Mouse (Mus musculus) T-cell, adult 66 days (primary cell): ENCODE data around the gene Rras. TPM values are rescaled to one million over a fixed set of nuclear protein-coding genes. Genes with fewer than 3 reads are reported as not detected.

ENCODE experiments used
- total RNA-seq, 2 experiments: library from RNA; stranded (reverse); gene quantifications; 3 replicates in 1 of 2; 4 replicates in 1 of 2; pipeline ENCODE4 v1.2.4; 2023

The Rras gene
- 10 to 100 TPM; 10.5 to 10.9 TPM for total RNA-seq

GRCm38 (mm10) chr7:45017242-45018061 is at the start of gene Rras:
Rras (plus strand) TSS chr7:45017961.

GRCm38 (mm10) chr7:44974383-44975116 is 43.2 kb upstream of the Rras start, which contains the start of gene Cpt1c:
Cpt1c (minus strand) TSS chr7:44974851.

GRCm38 (mm10) chr7:44986192-44986878 is 31.4 kb upstream of the Rras start, which contains the start of gene Prmt1:
Prmt1 (minus strand) TSS chr7:44986568.

GRCm38 (mm10) chr7:44997231-44997939 is 20.4 kb upstream of the Rras start, which contains the start of gene Irf3:
Irf3 (plus strand) TSS chr7:44997648.

GRCm38 (mm10) chr7:44998501-44998955 is 19.2 kb upstream of the Rras start, which contains the start of gene Bcl2l12:
Bcl2l12 (minus strand) TSS chr7:44998712.

GRCm38 (mm10) chr7:45015957-45016612 is 1.7 kb upstream of the Rras start, which contains the start of gene Scaf1:
Scaf1 (minus strand) TSS chr7:45016363.

GRCm38 (mm10) chr7:45052862-45053116 is 35.0 kb downstream of the Rras start, which contains the start of gene Prr12:
Prr12 (minus strand) TSS chr7:45052881.

GRCm38 (mm10) chr7:45062239-45062835 is 44.6 kb downstream of the Rras start, which contains the start of the genes Nosip and Prrg2:
Nosip (plus strand) TSS chr7:45062429.
Prrg2 (minus strand) TSS chr7:45062677.

Other genes with a start within 250 kb of the Rras start
- gene Nup62, start 201.9 kb upstream of the Rras start, total RNA-seq: 10 to 100 TPM; 42.6 to 50.5 TPM
- 1 to 10 TPM; 1.4 to 1.9 TPM for gene Il4i1, start 201.6 kb upstream of the Rras start, total RNA-seq
- 1 to 10 TPM; 4.9 to 5.0 TPM for gene Atf5, start 201.3 kb upstream of the Rras start, total RNA-seq
- gene Akt1s1, start 169.0 kb upstream of the Rras start, total RNA-seq: 10 to 100 TPM; 37.4 to 39.4 TPM
- gene Tbc1d17, start 168.9 kb upstream of the Rras start, total RNA-seq: 100 to 1,000 TPM in 1 of 2 experiments, 10 to 100 TPM in 1; 89.9 to 108 TPM
- 10 to 100 TPM; 54.4 to 59.2 TPM for gene Pnkp, start 160.8 kb upstream of the Rras start, total RNA-seq
- 10 to 100 TPM; 24.2 to 25.2 TPM for gene Ptov1, start 148.2 kb upstream of the Rras start, total RNA-seq
- 10 to 100 TPM; 67.2 to 73.6 TPM for gene Med25, start 125.2 kb upstream of the Rras start, total RNA-seq
- 10 to 100 TPM; 23.6 to 24.2 TPM for gene Fuz, start 121.9 kb upstream of the Rras start, total RNA-seq
- 10 to 100 TPM; 80.0 to 86.8 TPM for gene Ap2a1, start 88.5 kb upstream of the Rras start, total RNA-seq
- gene Tsks, start 74.8 kb upstream of the Rras start, total RNA-seq: not detected
- under 1 TPM; 0.61 to 0.80 TPM for gene Cpt1c, start 43.1 kb upstream of the Rras start, total RNA-seq
- 100 to 1,000 TPM; 143 to 165 TPM for gene Prmt1, start 31.4 kb upstream of the Rras start, total RNA-seq
- 100 to 1,000 TPM; 138 to 172 TPM for gene Irf3, start 20.3 kb upstream of the Rras start, total RNA-seq
- gene Bcl2l12, start 19.2 kb upstream of the Rras start, total RNA-seq: 10 to 100 TPM; 18.5 to 30.8 TPM
- 10 to 100 TPM; 81.3 to 91.5 TPM for gene Scaf1, start 1.6 kb upstream of the Rras start, total RNA-seq
- 10 to 100 TPM; 76.8 to 78.7 TPM for gene Prr12, start 34.9 kb downstream of the Rras start, total RNA-seq
- gene Nosip, start 44.5 kb downstream of the Rras start, total RNA-seq: 10 to 100 TPM; 65.9 to 68.4 TPM
- 1 to 10 TPM; 1.4 to 1.5 TPM for gene Prrg2, start 44.7 kb downstream of the Rras start, total RNA-seq
- gene Rcn3, start 74.3 kb downstream of the Rras start, total RNA-seq: 10 to 100 TPM; 16.3 to 23.6 TPM
- 10 to 100 TPM; 28.0 to 35.1 TPM for gene Fcgrt, start 85.9 kb downstream of the Rras start, total RNA-seq
- 1,000 to 10,000 TPM; 3,284 to 3,343 TPM for gene Rps11, start 106.5 kb downstream of the Rras start, total RNA-seq
- 1,000 to 10,000 TPM; 5,708 to 6,154 TPM for gene Rpl13a, start 110.8 kb downstream of the Rras start, total RNA-seq
- gene Gm45713, start 118.3 kb downstream of the Rras start, total RNA-seq: not detected
- 100 to 1,000 TPM; 236 to 250 TPM for gene Flt3l, start 118.5 kb downstream of the Rras start, total RNA-seq
- 10 to 100 TPM; 30.3 to 44.8 TPM for gene Pih1d1, start 136.3 kb downstream of the Rras start, total RNA-seq
- 10 to 100 TPM; 55.0 to 58.1 TPM for gene Aldh16a1, start 136.6 kb downstream of the Rras start, total RNA-seq
- gene Slc17a7, start 146.0 kb downstream of the Rras start, total RNA-seq: under 1 TPM in 1 of 2 experiments, not detected in 1; 0.30 TPM
- not detected for gene Gfy, start 161.6 kb downstream of the Rras start, total RNA-seq
- not detected for gene Pth2, start 163.0 kb downstream of the Rras start, total RNA-seq
- gene Ccdc155, start 186.9 kb downstream of the Rras start, total RNA-seq: not detected
- 1 to 10 TPM in 1 of 2 experiments, under 1 TPM in 1; 0.83 to 1.0 TPM for gene Dkkl1, start 194.2 kb downstream of the Rras start, total RNA-seq
- not detected for gene Tead2, start 197.8 kb downstream of the Rras start, total RNA-seq
- 100 to 1,000 TPM; 270 to 288 TPM for gene Cd37, start 221.2 kb downstream of the Rras start, total RNA-seq
- gene Slc6a16, start 223.1 kb downstream of the Rras start, total RNA-seq: not detected